20 mouse cellular contexts compared by ENCODE assay signal in the genomic region with DNA sequence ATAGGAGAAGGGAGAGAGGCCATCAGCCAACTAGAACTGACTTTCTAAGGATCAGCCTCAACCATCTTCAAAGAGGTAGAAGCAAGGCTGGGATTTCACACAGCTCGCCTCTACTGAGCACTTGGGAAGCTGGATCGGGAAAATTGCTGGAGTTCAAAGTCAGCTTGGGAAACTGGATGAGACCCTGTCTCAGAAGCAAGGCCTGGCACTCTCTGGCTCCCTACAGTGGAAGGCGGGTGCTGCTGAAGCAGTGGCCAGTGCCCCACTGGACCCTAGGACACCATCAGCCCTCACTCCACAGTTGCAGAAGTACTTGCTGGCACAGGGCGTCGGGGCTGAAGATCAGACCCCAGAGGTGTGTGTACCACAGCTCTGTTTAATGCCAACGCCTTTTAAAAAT. TPM values are rescaled to one million over a fixed set of nuclear protein-coding genes. Genes with fewer than 3 reads are reported as not detected.
A peak's percentile ranks its signal among the peaks of the same experiment; 100 is the strongest.
DNase-seq lines count a peak whose midpoint lies in the region; ATAC-seq and TF ChIP-seq lines count a peak whose summit lies in the region.
"Had no signal": no experiment of that assay in that cellular context is flagged by ENCODE, and none has a peak within 500 bp of the region (broad histone marks: within the 10 kb centered on the region; RNA-seq: fewer than 3 reads in every experiment).

No protein-coding gene starts in this region.

- TF ChIP-seq POLR2A in cerebellum, adult 2 months (IDR thresholded peaks at IDR 0.05; ENCODE audit: borderline replicate concordance, insufficient read depth, low read length): no peak

- peaks cover 38% of the 10 kb centered on the region for H3K4me1 ChIP-seq in cerebellum, adult 2 months (ENCODE audit: control insufficient read depth, insufficient read depth, low read length)
- peaks cover 5% of the 10 kb centered on the region for H3K4me1 ChIP-seq in heart, embryonic 11.5 days (ENCODE audit: control insufficient read depth, insufficient read depth, low read length)
- H3K4me1 ChIP-seq in kidney, embryonic 15.5 days: 0 out of 2 replicates have a peak, but pooled peaks cover 6% of the 10 kb centered on the region
- H3K4me1 ChIP-seq in embryonic facial prominence, embryonic 15.5 days: no peaks in the 10 kb centered on the region
- H3K4me1 ChIP-seq: forebrain, embryonic 10.5 days; lung, embryonic 15.5 days; midbrain, embryonic 10.5 days had no signal

- TF ChIP-seq CTCF in cerebellum, adult 2 months (IDR thresholded peaks at IDR 0.05; ENCODE audit: borderline replicate concordance, insufficient read depth, low read depth, low read length): no peak

- H3K9ac ChIP-seq in heart, embryonic 11.5 days (ENCODE audit: low read depth, low read length): no peak overlapping the region
- no peak overlapping the region for H3K9ac ChIP-seq in kidney, embryonic 15.5 days
- no peak overlapping the region for H3K9ac ChIP-seq in embryonic facial prominence, embryonic 15.5 days
- H3K9ac ChIP-seq: forebrain, postnatal 0 days; liver, embryonic 14.5 days; lung, embryonic 15.5 days had no signal

- peak in 1 of 2 experiments; percentile 40 for DNase-seq in cerebellum, adult 2 months
- DNase-seq in cerebellum, postnatal 14 days: no peak
- no peak for DNase-seq in heart, postnatal 25 days (ENCODE audit: low spot score)
- DNase-seq in kidney, postnatal 4 days: no peak
- DNase-seq in ovary, postnatal 10 days (ENCODE audit: low spot score): no peak
- DNase-seq: adrenal gland, adult 8-10 months; forebrain, postnatal 0 days; right cerebral cortex, postnatal 14 days; thymus, postnatal 36 days had no signal

- 58% methylated on average over 6 of the region's 6 CpGs for WGBS in cerebellum, adult 2 months
- WGBS in heart, embryonic 11.5 days (ENCODE audit: insufficient replicate concordance): 67% methylated on average over 6 of the region's 6 CpGs
- 80% methylated on average over 6 of the region's 6 CpGs for WGBS in kidney, embryonic 15.5 days
- 81% methylated on average over 6 of the region's 6 CpGs for WGBS in embryonic facial prominence, embryonic 15.5 days

- peaks cover 2% of the 10 kb centered on the region; the same call in 1 of the 2 replicates for H3K9me3 ChIP-seq in heart, embryonic 11.5 days (replicated peaks; ENCODE audit: control insufficient read depth, low read length)
- H3K9me3 ChIP-seq in kidney, embryonic 15.5 days (replicated peaks): 0 out of 2 replicates have a peak, but pooled peaks cover 3% of the 10 kb centered on the region
- H3K9me3 ChIP-seq in embryonic facial prominence, embryonic 15.5 days (replicated peaks): no peaks in the 10 kb centered on the region
- H3K9me3 ChIP-seq: lung, embryonic 15.5 days had no signal

- peaks cover under 1% of the 10 kb centered on the region; the same call in 1 of the 2 replicates for H3K36me3 ChIP-seq in heart, embryonic 11.5 days (ENCODE audit: control insufficient read depth, insufficient read depth, low read length)
- H3K36me3 ChIP-seq in kidney, embryonic 15.5 days: peaks cover 11% of the 10 kb centered on the region
- peaks cover 26% of the 10 kb centered on the region for H3K36me3 ChIP-seq in embryonic facial prominence, embryonic 15.5 days

- intact Hi-C loops in heart, postnatal 25 days (cut with DNase I): loop anchor here (2.0 kb wide), 1 partner anchor 35 kb away; no protein-coding TSS in a partner anchor

- H3K4me3 ChIP-seq in cerebellum, adult 2 months (replicated peaks; ENCODE audit: insufficient read depth, low read depth, low read length): no peak overlapping the region
- no peak overlapping the region for H3K4me3 ChIP-seq in heart, embryonic 11.5 days (ENCODE audit: low read depth, low read length)
- no peak overlapping the region for H3K4me3 ChIP-seq in kidney, embryonic 15.5 days (replicated peaks)
- no peak overlapping the region for H3K4me3 ChIP-seq in embryonic facial prominence, embryonic 15.5 days (replicated peaks)
- H3K4me3 ChIP-seq: forebrain, embryonic 10.5 days; lung, embryonic 15.5 days; midbrain, embryonic 10.5 days had no signal

- peak overlapping the region; percentile 80 for H3K27ac ChIP-seq in cerebellum, adult 2 months (ENCODE audit: insufficient read depth, low read length)
- H3K27ac ChIP-seq in heart, embryonic 11.5 days (ENCODE audit: low read depth, low read length): peak overlapping the region; percentile 92
- 0 out of 2 replicates have a peak overlapping the region, but pooled peaks have one; percentile 37 for H3K27ac ChIP-seq in kidney, embryonic 15.5 days
- H3K27ac ChIP-seq in embryonic facial prominence, embryonic 15.5 days (replicated peaks): peak overlapping the region; percentile 40; the same call in 1 of the 2 replicates
- H3K27ac ChIP-seq: forebrain, embryonic 10.5 days; liver, embryonic 14.5 days; lung, embryonic 15.5 days; macrophage; midbrain, embryonic 10.5 days had no signal

- ATAC-seq in heart, embryonic 11.5 days (replicated peaks; ENCODE audit: insufficient number of reproducible peaks, low FRiP score, low TSS enrichment): no peak
- ATAC-seq in kidney, embryonic 15.5 days (replicated peaks; ENCODE audit: low FRiP score): no peak
- ATAC-seq in embryonic facial prominence, embryonic 15.5 days (ENCODE audit: insufficient number of reproducible peaks, low FRiP score, low TSS enrichment, low read depth): no peak
- ATAC-seq: CD4-positive, CD25-positive, alpha-beta regulatory T cell, adult 4 months; forebrain, postnatal 0 days; Patski had no signal

- H3K27me3 ChIP-seq in cerebellum, adult 2 months (ENCODE audit: control insufficient read depth, insufficient read depth, low read length): no peaks in the 10 kb centered on the region
- H3K27me3 ChIP-seq in heart, embryonic 11.5 days (ENCODE audit: control insufficient read depth, insufficient read depth, low read length): no peaks in the 10 kb centered on the region
- no peaks in the 10 kb centered on the region for H3K27me3 ChIP-seq in kidney, embryonic 15.5 days
- no peaks in the 10 kb centered on the region for H3K27me3 ChIP-seq in embryonic facial prominence, embryonic 15.5 days
- H3K27me3 ChIP-seq: lung, embryonic 15.5 days; Patski had no signal

- H3K4me2 ChIP-seq in heart, embryonic 11.5 days: peak overlapping the region; percentile 28
- no peak overlapping the region for H3K4me2 ChIP-seq in kidney, embryonic 15.5 days
- H3K4me2 ChIP-seq in embryonic facial prominence, embryonic 15.5 days (replicated peaks): no peak overlapping the region
- H3K4me2 ChIP-seq: lung, embryonic 15.5 days had no signal

RNA-seq across cellular contexts. Expression of gene Abtb1, which starts 16.0 kb away (rescaled TPM):
- 116 TPM in 2 replicates for polyA plus RNA-seq in cerebellum, adult 2 months (2012; rRNA removed)
- 16.0 and 18.2 TPM in 2 replicates for polyA plus RNA-seq in heart, embryonic 11.5 days (2014; fragmentation: Nextera tagmentation; extraction: Ambion mirVana)
- 10 to 100 TPM; 21.9 to 23.3 TPM for total RNA-seq in heart, postnatal 25 days (2021)
- polyA plus RNA-seq in kidney, embryonic 15.5 days (2015; fragmentation: Nextera tagmentation; extraction: Ambion mirVana): 32.4 and 35.4 TPM in 2 replicates
- 33.2 and 34.5 TPM in 2 replicates for polyA plus RNA-seq in embryonic facial prominence, embryonic 15.5 days (2015; fragmentation: Nextera tagmentation; extraction: Ambion mirVana)

RNA-seq across cellular contexts. Expression of gene Podxl2, which starts 17.0 kb away (rescaled TPM):
- polyA plus RNA-seq in cerebellum, adult 2 months (2012; rRNA removed): 538 and 541 TPM in 2 replicates
- polyA plus RNA-seq in heart, embryonic 11.5 days (2014; fragmentation: Nextera tagmentation; extraction: Ambion mirVana): 26.4 and 27.2 TPM in 2 replicates
- total RNA-seq in heart, postnatal 25 days (2021): 10 to 100 TPM; 16.5 to 16.8 TPM
- 43.2 and 55.0 TPM in 2 replicates for polyA plus RNA-seq in kidney, embryonic 15.5 days (2015; fragmentation: Nextera tagmentation; extraction: Ambion mirVana)
- polyA plus RNA-seq in embryonic facial prominence, embryonic 15.5 days (2015; fragmentation: Nextera tagmentation; extraction: Ambion mirVana): 118 and 126 TPM in 2 replicates
- total RNA-seq: monocyte, adult 5-6 weeks had no signal

RNA-seq across cellular contexts. Expression of gene Mcm2, which starts 40.8 kb away (rescaled TPM):
- polyA plus RNA-seq in cerebellum, adult 2 months (2012; rRNA removed): 7.5 and 9.8 TPM in 2 replicates
- 119 and 138 TPM in 2 replicates for polyA plus RNA-seq in heart, embryonic 11.5 days (2014; fragmentation: Nextera tagmentation; extraction: Ambion mirVana)
- 1 to 10 TPM; 6.1 to 7.4 TPM for total RNA-seq in heart, postnatal 25 days (2021)
- 145 and 158 TPM in 2 replicates for polyA plus RNA-seq in kidney, embryonic 15.5 days (2015; fragmentation: Nextera tagmentation; extraction: Ambion mirVana)
- 101 and 102 TPM in 2 replicates for polyA plus RNA-seq in embryonic facial prominence, embryonic 15.5 days (2015; fragmentation: Nextera tagmentation; extraction: Ambion mirVana)

RNA-seq across cellular contexts. Expression of gene Tpra1, which starts 44.2 kb away (rescaled TPM):
- 206 and 236 TPM in 2 replicates for polyA plus RNA-seq in cerebellum, adult 2 months (2012; rRNA removed)
- 40.1 and 41.8 TPM in 2 replicates for polyA plus RNA-seq in heart, embryonic 11.5 days (2014; fragmentation: Nextera tagmentation; extraction: Ambion mirVana)
- 10 to 100 TPM; 36.4 to 37.2 TPM for total RNA-seq in heart, postnatal 25 days (2021)
- polyA plus RNA-seq in kidney, embryonic 15.5 days (2015; fragmentation: Nextera tagmentation; extraction: Ambion mirVana): 68.3 and 75.1 TPM in 2 replicates
- 83.7 and 86.5 TPM in 2 replicates for polyA plus RNA-seq in embryonic facial prominence, embryonic 15.5 days (2015; fragmentation: Nextera tagmentation; extraction: Ambion mirVana)

Comparison
In these comparisons a context has a peak if more than half of its experiments do, and no peak if none do; other contexts are left out.
1. H3K27ac ChIP-seq: peak in every context shown above with its lines; median percentile 92 in heart, embryonic 11.5 days; 80 in cerebellum, adult 2 months; 40 in embryonic facial prominence, embryonic 15.5 days; 37 in kidney, embryonic 15.5 days.